Comparison of ENCODE assay signal across 36 mouse cellular contexts in the genomic region with DNA sequence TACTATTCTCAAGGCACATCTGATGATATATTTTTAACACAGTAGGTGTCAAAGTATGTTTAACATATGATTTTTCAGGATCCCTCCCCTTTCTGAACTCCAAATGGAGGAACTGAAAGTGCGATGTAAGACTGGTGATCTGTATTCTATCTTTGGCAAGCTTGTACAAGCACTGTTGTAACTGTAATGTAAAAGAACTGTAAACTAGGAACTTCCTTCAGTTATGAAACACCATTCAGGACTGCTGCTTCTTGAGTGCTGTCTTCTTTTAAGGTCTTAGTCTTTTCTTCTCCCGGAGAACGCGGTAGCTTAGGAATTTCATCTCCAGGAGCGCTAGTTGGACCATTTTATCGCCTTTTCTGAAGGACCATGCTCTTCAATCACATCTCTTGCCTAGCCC. TPM values are rescaled to one million over a fixed set of nuclear protein-coding genes. Genes with fewer than 3 reads are reported as not detected.
"Had no signal": no experiment of that assay in that cellular context is flagged by ENCODE, and none has a peak within 500 bp of the region (broad histone marks: within the 10 kb centered on the region; RNA-seq: fewer than 3 reads in every experiment).

No protein-coding gene starts in this region.

RNA-seq across cellular contexts. Expression of a gene that starts 4.4 kb away (rescaled TPM):
- total RNA-seq: gastrocnemius, adult 2 months; gastrocnemius, postnatal 10 days; gastrocnemius, postnatal 25 days; gastrocnemius, postnatal 4 days; heart, adult 2 months; heart, postnatal 14 days; heart, postnatal 36 days; hematopoietic stem cell, adult 5-6 weeks; hindbrain, postnatal 0 days; layer of hippocampus, adult 18-20 months; layer of hippocampus, adult 8-10 months; layer of hippocampus, postnatal 14 days; layer of hippocampus, postnatal 36 days; left cerebral cortex, adult 18-20 months; left cerebral cortex, adult 8-10 months; left cerebral cortex, postnatal 10 days; left cerebral cortex, postnatal 25 days; left cerebral cortex, postnatal 4 days; liver, adult 2 months had no signal
- polyA plus RNA-seq: heart, embryonic 11.5 days; heart, embryonic 13.5 days; heart, embryonic 15.5 days; heart, postnatal 0 days; hindbrain, embryonic 11.5 days; hindbrain, embryonic 13.5 days; hindbrain, embryonic 15.5 days; hindbrain, postnatal 0 days; intestine, embryonic 14.5 days; intestine, embryonic 16.5 days; kidney, adult 2 months; kidney, embryonic 15.5 days; kidney, postnatal 0 days; large intestine, adult 2 months; limb, embryonic 11.5 days; limb, embryonic 13.5 days; limb, embryonic 15.5 days; liver, adult 2 months; liver, embryonic 12.5 days had no signal
